Mouse (Mus musculus): Measurements from ENCODE around the gene Cd83. TPM values are rescaled to one million over a fixed set of nuclear protein-coding genes. Genes with fewer than 3 reads are reported as not detected.

The Cd83 gene
- polyA plus RNA-seq, 2 experiments, result 12.1 to 22.6 TPM

DNA sequence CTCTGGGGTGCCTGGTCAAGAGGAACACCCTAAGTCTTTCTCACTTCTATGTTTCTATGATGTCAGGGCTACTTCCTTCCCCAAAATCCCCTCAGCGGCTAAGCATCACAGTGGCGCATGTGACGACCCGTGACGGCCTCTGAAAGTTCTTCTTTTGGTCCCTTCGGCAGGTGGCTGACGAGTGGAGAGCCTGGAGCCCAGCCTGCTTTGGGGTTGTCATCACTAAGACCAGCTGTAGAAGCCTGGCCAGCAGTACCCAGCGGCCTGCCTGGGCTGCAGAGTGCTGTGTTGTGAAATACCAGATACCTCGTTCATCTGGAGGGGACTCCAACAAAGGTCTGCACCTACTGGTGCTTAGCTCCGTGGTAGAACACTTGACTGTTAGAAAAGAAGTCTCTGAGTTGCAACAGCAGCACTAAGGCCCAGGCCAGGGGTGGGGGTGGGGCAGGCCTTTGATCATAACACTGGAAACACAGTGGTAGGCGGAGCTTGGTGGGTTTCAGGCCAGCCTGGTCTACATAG, 19.2 kb upstream of the Cd83 start:
- no peaks in the 10 kb centered on the region; the same call in 1 of the 2 replicates for H3K4me1 ChIP-seq (ENCODE audit: control insufficient read depth, insufficient read depth, low read length)
- no peaks in the 10 kb centered on the region for H3K27me3 ChIP-seq (ENCODE audit: control insufficient read depth, insufficient read depth, low read length)
- H3K27ac ChIP-seq (replicated peaks; ENCODE audit: low read depth, low read length), result no peak overlapping the region
- DNase-seq (ENCODE audit: low spot score), result no peak
- 83% methylated on average over 11 of the region's 11 CpGs for WGBS
- H3K9me3 ChIP-seq (ENCODE audit: control insufficient read depth, low read length), result no peaks in the 10 kb centered on the region
- H3K9ac ChIP-seq (ENCODE audit: low read depth, low read length, severe bottlenecking), result no peak overlapping the region
- no peak overlapping the region for H3K4me2 ChIP-seq (replicated peaks; ENCODE audit: low read depth, low read length, severe bottlenecking)
- H3K4me3 ChIP-seq (replicated peaks; ENCODE audit: low read length), result no peak overlapping the region
- no peak for TF ChIP-seq POLR2A (IDR thresholded peaks at IDR 0.05; ENCODE audit: borderline replicate concordance, extremely low read depth, insufficient read depth, insufficient read length)
- no peaks in the 10 kb centered on the region for H3K36me3 ChIP-seq (ENCODE audit: control insufficient read depth, insufficient read depth, low read length)
- no peak for ATAC-seq (ENCODE audit: low FRiP score, low read depth)

DNA sequence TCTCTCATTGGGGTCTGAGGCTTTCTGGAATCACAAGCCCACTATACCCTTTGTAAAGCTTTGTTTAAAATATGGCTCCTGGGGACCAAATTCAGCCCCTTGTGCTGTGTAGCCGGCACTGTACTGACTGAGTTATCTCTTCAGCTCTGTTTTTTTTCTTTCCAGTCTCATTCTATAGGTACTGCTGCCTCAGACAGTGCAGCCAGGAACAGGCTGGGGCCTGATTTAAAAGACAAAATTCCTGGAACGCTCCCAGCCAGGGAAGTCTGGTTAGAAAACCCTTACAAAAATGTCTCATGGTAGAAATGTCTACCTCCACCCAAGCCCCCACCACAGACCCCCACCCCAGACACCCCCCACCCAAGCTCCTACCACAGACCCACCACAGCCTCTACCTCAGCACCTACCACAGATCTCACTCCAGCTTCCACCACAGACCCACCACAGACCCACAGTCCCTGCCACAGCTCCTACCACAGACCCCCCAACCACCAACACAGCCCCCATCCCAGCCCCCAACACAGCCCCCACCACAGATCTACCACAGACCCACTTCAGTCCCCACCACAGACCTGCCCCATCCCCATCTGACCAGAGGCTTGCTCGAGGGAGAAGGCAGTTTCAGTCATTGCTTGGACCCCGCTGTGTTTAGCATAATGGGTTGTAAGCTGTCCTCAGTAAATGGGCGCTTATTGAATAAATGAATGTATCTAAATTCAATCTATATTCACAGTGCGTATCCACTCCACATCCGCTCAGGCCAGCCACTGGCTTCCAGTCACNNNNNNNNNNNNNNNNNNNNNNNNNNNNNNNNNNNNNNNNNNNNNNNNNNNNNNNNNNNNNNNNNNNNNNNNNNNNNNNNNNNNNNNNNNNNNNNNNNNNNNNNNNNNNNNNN, 17.5 kb upstream of the Cd83 start:
- 0 out of 2 replicates have a peak overlapping the region, but pooled peaks have one; percentile 4 for H3K4me2 ChIP-seq (replicated peaks; ENCODE audit: low read depth, low read length, severe bottlenecking)
- no peaks in the 10 kb centered on the region for H3K36me3 ChIP-seq (ENCODE audit: control insufficient read depth, insufficient read depth, low read length)
- H3K9ac ChIP-seq (ENCODE audit: low read depth, low read length, severe bottlenecking), result no peak overlapping the region
- 68% methylated on average over 7 of the region's 7 CpGs for WGBS
- ATAC-seq (ENCODE audit: low FRiP score, low read depth) (peak; percentile 34; the same call in 1 of the 2 replicates), DNase-seq (ENCODE audit: low spot score) (peak; percentile 49)
- no peaks in the 10 kb centered on the region for H3K9me3 ChIP-seq (ENCODE audit: control insufficient read depth, low read length)
- H3K27me3 ChIP-seq (ENCODE audit: control insufficient read depth, insufficient read depth, low read length), result no peaks in the 10 kb centered on the region
- no peak overlapping the region for H3K4me3 ChIP-seq (replicated peaks; ENCODE audit: low read length)
- TF ChIP-seq POLR2A (IDR thresholded peaks at IDR 0.05; ENCODE audit: borderline replicate concordance, extremely low read depth, insufficient read depth, insufficient read length), result no peak
- H3K27ac ChIP-seq (replicated peaks; ENCODE audit: low read depth, low read length), result peak overlapping the region; percentile 43; the same call in 1 of the 2 replicates
- no peaks in the 10 kb centered on the region; the same call in 1 of the 2 replicates for H3K4me1 ChIP-seq (ENCODE audit: control insufficient read depth, insufficient read depth, low read length)

DNA sequence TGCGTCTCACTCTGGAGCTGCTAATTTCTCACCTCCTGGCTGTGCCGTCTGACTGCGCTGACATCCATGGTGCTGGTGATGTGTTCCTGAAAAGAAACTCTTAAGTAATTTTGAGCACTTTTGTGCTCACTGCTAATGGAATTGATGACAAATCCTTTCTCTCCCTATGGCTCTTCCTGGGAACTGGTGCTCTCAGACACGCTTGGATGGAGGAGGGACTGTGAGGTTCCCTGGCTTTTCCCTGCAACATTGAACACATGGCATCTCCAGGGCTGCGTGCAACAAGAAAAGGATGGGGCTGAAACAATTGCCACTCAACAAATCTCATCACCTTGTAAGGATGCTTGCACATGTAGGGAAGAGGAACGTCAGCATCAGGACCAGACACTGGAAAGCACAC, 11.6 kb upstream of the Cd83 start:
- Histone ChIP-seq H3K4me1 (ENCODE audit: control insufficient read depth, insufficient read depth, low read length) (0 out of 2 replicates have a peak, but pooled peaks cover 3% of the 10 kb centered on the region), H3K9me3 (ENCODE audit: control insufficient read depth, low read length) (no peaks in the 10 kb centered on the region), H3K9ac (ENCODE audit: low read depth, low read length, severe bottlenecking) (no peak overlapping the region), H3K4me2 (replicated peaks; ENCODE audit: low read depth, low read length, severe bottlenecking) (no peak overlapping the region), H3K4me3 (replicated peaks; ENCODE audit: low read length) (no peak overlapping the region), H3K36me3 (ENCODE audit: control insufficient read depth, insufficient read depth, low read length) (no peaks in the 10 kb centered on the region), H3K27me3 (ENCODE audit: control insufficient read depth, insufficient read depth, low read length) (no peaks in the 10 kb centered on the region), H3K27ac (replicated peaks; ENCODE audit: low read depth, low read length) (no peak overlapping the region)
- no peak for DNase-seq (ENCODE audit: low spot score)
- no peak for ATAC-seq (ENCODE audit: low FRiP score, low read depth)
- no peak for TF ChIP-seq POLR2A (IDR thresholded peaks at IDR 0.05; ENCODE audit: borderline replicate concordance, extremely low read depth, insufficient read depth, insufficient read length)
- WGBS, result 91% methylated on average over 6 of the region's 6 CpGs

DNA sequence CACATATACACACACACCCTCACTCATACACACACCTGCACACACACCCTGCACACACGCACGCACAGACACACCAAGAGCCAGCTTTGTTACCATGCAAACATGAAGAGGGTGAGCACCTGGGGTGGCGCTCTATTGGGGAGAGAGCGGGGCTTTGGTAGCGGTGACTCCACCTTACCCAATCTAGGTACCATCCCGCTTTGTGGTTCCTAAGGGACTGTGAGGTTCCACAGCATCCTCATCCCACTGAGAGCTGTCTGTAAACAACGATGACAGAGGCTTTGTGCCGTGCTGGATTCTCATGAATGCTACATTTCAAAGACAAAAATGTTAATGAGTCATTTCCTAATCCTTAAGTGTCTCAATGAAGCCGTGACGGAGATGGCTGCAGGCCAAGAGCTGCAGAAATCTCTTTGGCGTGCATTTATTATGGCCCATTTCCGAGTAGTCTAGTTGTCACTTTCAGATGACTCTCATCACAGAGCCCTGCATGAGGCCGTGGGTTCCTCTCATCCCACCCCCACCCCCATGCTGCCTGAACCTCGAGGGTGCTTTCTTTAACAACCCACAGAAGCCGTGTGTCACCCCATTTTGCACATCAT, 10.5 kb upstream of the Cd83 start:
- no peaks in the 10 kb centered on the region for H3K36me3 ChIP-seq (ENCODE audit: control insufficient read depth, insufficient read depth, low read length)
- DNase-seq (ENCODE audit: low spot score), result no peak
- 59% methylated on average over 15 of the region's 15 CpGs for WGBS

More for the DNA sequence above, 10.5 kb upstream of the Cd83 start:
- H3K4me3 ChIP-seq (replicated peaks; ENCODE audit: low read length), result no peak overlapping the region
- TF ChIP-seq POLR2A (IDR thresholded peaks at IDR 0.05; ENCODE audit: borderline replicate concordance, extremely low read depth, insufficient read depth, insufficient read length), result no peak
- no peak overlapping the region for H3K27ac ChIP-seq (replicated peaks; ENCODE audit: low read depth, low read length)
- 0 out of 2 replicates have a peak, but pooled peaks cover 3% of the 10 kb centered on the region for H3K4me1 ChIP-seq (ENCODE audit: control insufficient read depth, insufficient read depth, low read length)
- no peaks in the 10 kb centered on the region for H3K27me3 ChIP-seq (ENCODE audit: control insufficient read depth, insufficient read depth, low read length)
- H3K9ac ChIP-seq (ENCODE audit: low read depth, low read length, severe bottlenecking), result no peak overlapping the region
- ATAC-seq (ENCODE audit: low FRiP score, low read depth), result no peak
- H3K4me2 ChIP-seq (replicated peaks; ENCODE audit: low read depth, low read length, severe bottlenecking), result no peak overlapping the region
- no peaks in the 10 kb centered on the region for H3K9me3 ChIP-seq (ENCODE audit: control insufficient read depth, low read length)

Measured in limb, embryonic 14.5 days (tissue).